Mouse (Mus musculus) right cerebral cortex, postnatal 36 days (tissue): ENCODE measurements at regions not wholly inside any gene's neighbourhood (a gene's known extent, or its start where the extent isn't known, plus 50 kb on each side); places are given as distances from the start of the nearest gene placed in this dataset.
A peak's percentile ranks its signal among the peaks of the same experiment; 100 is the strongest.

Experiments
- DNase-seq, 2 experiments: peaks; one replicate each; pipeline ENCODE4 v3.0.0; 2022; ENCODE audit warnings: low spot score in 2 of 2, mixed read lengths in 1 of 2

GRCm38 (mm10) chr17:54821059-54821458, 522.2 kb upstream of the Slc5a7 start:
- DNase-seq: no peak

- no peak for DNase-seq
Measured at GRCm38 (mm10) chr17:54853631-54854030, 554.8 kb upstream of the Slc5a7 start.

GRCm38 (mm10) chr17:54896198-54896597, 549.0 kb upstream of the St6gal2 start:
- peak in 1 of 2 experiments; percentile 2 for DNase-seq

GRCm38 (mm10) chr17:54929181-54929715, 515.9 kb upstream of the St6gal2 start:
- no peak for DNase-seq

- DNase-seq: no peak
Measured at GRCm38 (mm10) chr17:54943380-54944047, 501.7 kb upstream of the St6gal2 start.

- DNase-seq: no peak
Measured at GRCm38 (mm10) chr17:54944288-54944931, 500.8 kb upstream of the St6gal2 start.
